Mouse (Mus musculus) naive thymus-derived CD4-positive, alpha-beta T cell, adult 2 months (primary cell): ENCODE data around the gene Htr2a.

Source experiments
- DNase-seq: peaks from one replicate; pipeline ENCODE4 v3.0.0-alpha.2; 2011; ENCODE audit warnings: low read depth

Gene Htr2a

DNA sequence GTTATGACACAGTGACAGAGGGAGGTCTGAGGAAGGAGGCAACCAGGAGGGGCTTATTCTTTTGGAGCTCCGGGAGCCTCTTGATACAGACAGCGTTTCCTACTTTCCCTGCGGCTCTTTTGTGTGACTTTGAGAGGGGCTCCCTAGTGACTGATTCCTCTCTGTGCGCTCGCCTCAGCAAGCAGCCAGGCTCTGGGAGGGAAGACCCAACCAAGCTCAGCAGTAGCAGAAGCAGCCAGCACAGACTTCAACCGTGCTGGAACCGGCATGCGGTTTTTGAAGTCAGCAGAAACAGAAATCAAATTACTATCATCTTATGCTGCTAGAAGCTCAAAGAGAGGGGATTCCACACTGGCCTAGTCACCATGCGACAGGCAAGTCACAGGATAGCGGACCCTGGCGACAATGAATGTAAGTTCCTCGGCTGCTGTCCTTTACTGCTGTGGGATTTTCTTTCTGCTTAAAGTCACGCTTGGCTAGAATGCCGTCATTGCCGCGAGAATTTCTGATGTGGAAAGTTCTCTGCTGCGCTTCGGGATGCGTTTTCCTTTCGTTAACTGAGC is at the start of gene Htr2a:
TSS of gene Htr2a (plus strand) at position 22 of the 563 bp plus-strand sequence.
- no peak for DNase-seq

- no peak for DNase-seq
Observed at GRCm38 (mm10) chr14:74601333-74602087, 39.1 kb upstream of the Htr2a start.

DNA sequence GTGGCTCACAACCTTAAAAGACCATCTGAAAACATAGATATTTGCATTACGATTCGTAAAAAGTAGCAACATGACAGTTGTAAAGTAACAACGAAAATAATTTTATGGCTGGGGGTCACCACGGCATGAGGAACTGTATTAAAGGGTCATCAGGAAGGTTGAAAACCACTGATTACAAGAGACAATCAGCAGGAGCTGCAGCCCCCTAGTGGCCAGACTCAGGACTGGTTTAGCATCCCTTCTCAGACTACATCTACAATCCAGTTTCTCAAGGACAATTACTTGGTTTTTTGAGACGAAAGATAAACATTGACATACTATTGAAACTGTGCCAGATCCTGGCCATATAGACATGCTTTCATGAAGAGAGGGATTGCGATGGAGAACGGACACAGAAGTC is 38.1 kb upstream of the Htr2a start:
- DNase-seq = peak; percentile 27

DNA sequence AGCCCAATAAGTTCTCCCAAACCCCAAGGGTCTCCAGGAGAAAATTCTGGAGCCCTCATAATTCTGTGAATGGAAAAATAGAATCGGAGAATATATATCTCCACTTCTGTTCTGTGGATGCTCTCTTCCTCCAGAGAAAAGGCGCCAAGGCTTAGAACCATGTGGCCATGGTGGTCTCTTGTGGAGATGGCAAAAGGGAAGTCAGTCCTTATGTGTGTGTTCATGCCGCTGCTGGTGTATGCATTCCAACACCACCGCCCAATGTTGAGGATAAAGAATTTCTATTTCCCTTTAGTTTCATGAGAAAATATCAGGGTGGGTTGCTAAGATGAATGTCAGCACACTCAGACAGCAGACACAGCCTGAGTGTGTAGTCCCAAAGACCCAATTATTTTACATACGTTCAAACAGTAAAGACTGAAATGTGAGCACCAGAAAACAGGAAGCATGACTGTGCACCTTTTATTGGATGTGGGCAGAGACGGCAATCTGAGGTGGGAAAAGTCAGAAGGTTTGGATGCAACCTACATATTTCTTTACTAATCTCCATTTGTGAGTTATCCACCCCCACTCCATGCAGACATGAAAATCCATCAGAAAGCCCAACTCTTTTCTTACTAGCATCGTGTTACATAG is 37.4 kb upstream of the Htr2a start:
- DNase-seq = no peak

DNA sequence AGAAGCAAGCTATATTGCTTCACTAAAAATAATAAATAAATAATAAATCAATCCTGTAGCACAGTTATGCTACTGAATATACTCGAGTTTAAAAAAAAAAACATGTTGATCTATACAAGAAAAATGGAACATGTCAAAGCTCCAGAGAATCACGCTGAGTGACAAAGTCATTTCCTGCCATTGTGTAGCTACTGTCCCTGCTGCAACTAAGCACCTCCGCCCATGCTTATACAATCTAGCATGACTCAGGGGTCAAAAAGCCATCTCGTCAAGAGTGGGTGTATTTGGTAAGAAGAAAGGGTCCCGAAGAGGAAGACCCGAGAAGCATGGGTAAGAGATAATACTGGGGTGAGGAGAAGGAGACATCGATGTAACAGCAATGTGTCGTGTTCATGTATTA is 29.3 kb upstream of the Htr2a start:
- DNase-seq = no peak

- DNase-seq = peak; percentile 11
Observed at GRCm38 (mm10) chr14:74618858-74619257, 21.8 kb upstream of the Htr2a start.

GRCm38 (mm10) chr14:74638071-74638470 is 2.6 kb upstream of the Htr2a start:
- no peak for DNase-seq

GRCm38 (mm10) chr14:74641668-74642230 is 1.1 kb downstream of the Htr2a start:
- DNase-seq = no peak

DNA sequence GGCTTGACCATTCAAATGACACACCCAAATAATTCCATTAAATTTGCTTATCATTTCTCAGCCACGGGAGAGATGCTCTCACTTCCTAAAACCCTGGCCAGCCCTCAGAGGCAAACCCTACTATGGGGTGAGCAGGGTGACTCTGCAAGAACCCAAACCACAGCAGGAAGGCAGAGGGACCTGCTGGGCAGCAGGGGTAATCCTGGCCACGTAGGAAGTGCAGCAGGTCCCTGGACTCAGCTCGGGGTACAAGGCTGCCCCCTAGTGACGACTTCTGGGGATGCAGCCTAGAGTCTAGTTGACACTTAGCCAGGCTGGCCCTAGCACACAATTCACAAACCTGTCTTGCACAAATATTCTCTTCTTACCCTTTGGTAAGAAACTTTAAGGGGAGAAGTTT is 2.7 kb downstream of the Htr2a start:
- DNase-seq = peak; percentile 69

GRCm38 (mm10) chr14:74646107-74646793 is 5.6 kb downstream of the Htr2a start:
- peak; percentile 19 for DNase-seq

GRCm38 (mm10) chr14:74650001-74650400 is 9.4 kb downstream of the Htr2a start:
- DNase-seq = no peak

- DNase-seq = no peak
Observed at GRCm38 (mm10) chr14:74651678-74652077, 11.0 kb downstream of the Htr2a start.

GRCm38 (mm10) chr14:74657227-74657626 is 16.6 kb downstream of the Htr2a start:
- no peak for DNase-seq

GRCm38 (mm10) chr14:74659411-74659841 is 18.8 kb downstream of the Htr2a start:
- DNase-seq = no peak

- no peak for DNase-seq
Observed at GRCm38 (mm10) chr14:74672137-74673019, 31.7 kb downstream of the Htr2a start.

DNA sequence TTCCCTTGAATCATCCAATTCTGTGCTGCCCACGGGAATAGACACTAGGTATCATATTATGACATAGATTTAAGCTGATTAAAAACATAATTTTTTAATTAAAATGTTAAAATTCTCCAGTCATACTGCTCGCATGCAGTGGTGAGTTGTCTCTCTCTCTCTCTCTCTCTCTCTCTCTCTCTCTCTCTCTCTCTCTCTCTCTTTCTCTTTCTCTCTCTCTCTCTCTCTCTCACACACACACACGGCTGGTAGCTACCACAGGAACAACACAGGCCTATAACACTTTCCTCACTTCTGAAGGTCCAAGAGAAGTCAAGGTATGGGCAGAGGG is 32.3 kb downstream of the Htr2a start:
- no peak for DNase-seq

- no peak for DNase-seq
Observed at GRCm38 (mm10) chr14:74673584-74673983, 32.9 kb downstream of the Htr2a start.

- no peak for DNase-seq
Observed at GRCm38 (mm10) chr14:74679841-74680240, 39.2 kb downstream of the Htr2a start.

DNA sequence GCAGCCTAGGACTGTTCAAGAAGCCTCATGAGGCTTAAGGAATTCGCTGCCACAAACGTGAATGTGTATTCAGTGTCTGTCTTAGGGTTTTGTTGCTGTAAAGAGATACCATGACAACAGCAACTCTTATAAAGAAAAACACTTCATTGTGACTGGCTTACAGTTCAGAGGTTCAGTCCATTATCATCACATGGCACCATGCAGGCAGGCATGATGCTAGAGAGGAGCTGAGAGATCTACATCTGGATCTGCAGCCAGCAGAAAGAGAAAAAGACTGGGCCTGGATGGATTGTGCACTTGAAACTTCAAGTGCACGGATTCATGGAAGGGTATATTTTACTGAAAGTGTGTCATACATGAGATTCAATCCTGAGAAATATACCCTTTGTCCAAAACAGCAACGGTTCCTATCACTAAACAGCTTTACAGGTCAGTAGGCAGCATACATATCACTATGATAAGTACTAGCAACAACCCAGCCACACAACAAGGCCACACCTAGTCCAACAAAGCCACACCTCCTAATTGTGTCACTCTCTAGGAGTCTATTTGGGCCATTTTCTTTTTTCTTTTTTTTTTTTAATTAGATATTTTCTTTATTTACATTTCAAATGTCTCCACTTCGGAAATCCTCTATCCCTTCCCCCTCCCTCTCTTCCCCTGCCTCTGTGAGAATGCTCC is 43.8 kb downstream of the Htr2a start:
- no peak for DNase-seq

- no peak for DNase-seq
Observed at GRCm38 (mm10) chr14:74691963-74692362, 51.3 kb downstream of the Htr2a start.

DNA sequence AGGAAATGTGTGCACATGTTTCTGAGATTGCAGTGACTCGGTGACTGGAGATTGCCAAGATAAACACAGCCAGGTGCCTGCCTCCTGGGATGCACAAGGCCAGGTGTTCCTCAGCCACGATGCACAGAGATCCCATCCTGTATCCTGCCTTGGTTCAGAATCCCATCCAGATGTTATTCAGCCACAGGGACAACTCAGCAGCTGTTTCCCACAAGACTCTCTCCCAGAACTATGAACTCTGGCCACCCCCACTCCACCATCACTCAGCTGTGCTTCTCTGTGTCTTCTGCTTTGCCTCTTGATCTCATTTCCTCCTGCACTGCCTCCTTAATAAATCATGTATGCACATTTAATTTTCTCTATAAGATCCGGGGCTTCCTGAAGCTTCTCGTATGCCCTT is 56.1 kb downstream of the Htr2a start:
- DNase-seq = no peak
